Comparison of ENCODE assay signal across 29 mouse cellular contexts in genomic region chr9:22017208-22017825, GRCm38 (mm10). TPM values are rescaled to one million over a fixed set of nuclear protein-coding genes. Genes with fewer than 3 reads are reported as not detected.
DNase-seq lines count a peak whose midpoint lies in the region; ATAC-seq and TF ChIP-seq lines count a peak whose summit lies in the region.
"Had no signal": no experiment of that assay in that cellular context is flagged by ENCODE, and none has a peak within 500 bp of the region (broad histone marks: within the 10 kb centered on the region; RNA-seq: fewer than 3 reads in every experiment).

No protein-coding gene starts in this region.

- TF ChIP-seq POLR2A in liver, adult 2 months (IDR thresholded peaks at IDR 0.05; ENCODE audit: extremely low read depth, insufficient read depth, low read length), result no peak

- H3K9ac ChIP-seq in liver, adult 2 months (ENCODE audit: low read depth, low read length), result no peak overlapping the region
- H3K9ac ChIP-seq in liver, embryonic 11.5 days (ENCODE audit: low read depth, low read length), result no peak overlapping the region
- H3K9ac ChIP-seq in liver, postnatal 0 days (replicated peaks), result no peak overlapping the region
- H3K9ac ChIP-seq: hindbrain, embryonic 14.5 days; kidney, embryonic 15.5 days had no signal

- no peak for ATAC-seq in liver, embryonic 11.5 days (replicated peaks; ENCODE audit: low FRiP score)
- peak; percentile 92 for ATAC-seq in liver, postnatal 0 days
- ATAC-seq: activated CD4-positive, CD25-positive, alpha-beta regulatory T cell, adult 4 months; CD4-positive, CD25-positive, alpha-beta regulatory T cell, adult 4 months; forebrain, embryonic 16.5 days; intestine, embryonic 16.5 days; midbrain, embryonic 16.5 days had no signal

- no peak overlapping the region for H3K27ac ChIP-seq in liver, adult 2 months (replicated peaks; ENCODE audit: insufficient read depth, low read depth, low read length)
- no peak overlapping the region for H3K27ac ChIP-seq in liver, embryonic 11.5 days (ENCODE audit: low read depth, low read length)
- no peak overlapping the region for H3K27ac ChIP-seq in liver, postnatal 0 days (ENCODE audit: low read depth)
- no peak overlapping the region for H3K27ac ChIP-seq in forebrain, embryonic 10.5 days
- H3K27ac ChIP-seq: heart, embryonic 10.5 days; hindbrain, embryonic 14.5 days; kidney, embryonic 15.5 days had no signal

- H3K4me3 ChIP-seq in liver, adult 2 months (ENCODE audit: insufficient read depth, low read depth, low read length), result no peak overlapping the region
- no peak overlapping the region for H3K4me3 ChIP-seq in liver, embryonic 11.5 days (ENCODE audit: low read depth, low read length)
- no peak overlapping the region for H3K4me3 ChIP-seq in liver, postnatal 0 days (ENCODE audit: low read depth, low read length)
- H3K4me3 ChIP-seq in forebrain, embryonic 10.5 days, result no peak overlapping the region
- H3K4me3 ChIP-seq: heart, embryonic 10.5 days; kidney, embryonic 15.5 days had no signal

- H3K4me2 ChIP-seq in liver, embryonic 11.5 days, result no peak overlapping the region
- H3K4me2 ChIP-seq in liver, postnatal 0 days (ENCODE audit: low read depth, low read length), result no peak overlapping the region
- H3K4me2 ChIP-seq: hindbrain, embryonic 14.5 days; kidney, embryonic 15.5 days had no signal

- no peaks in the 10 kb centered on the region; the same call in 1 of the 2 replicates for H3K4me1 ChIP-seq in liver, adult 2 months (ENCODE audit: control insufficient read depth, insufficient read depth, low read length)
- no peaks in the 10 kb centered on the region; the same call in 1 of the 2 replicates for H3K4me1 ChIP-seq in liver, embryonic 11.5 days (replicated peaks; ENCODE audit: control insufficient read depth, insufficient read depth, low read length)
- no peaks in the 10 kb centered on the region for H3K4me1 ChIP-seq in liver, postnatal 0 days (ENCODE audit: insufficient read depth)
- peaks cover 21% of the 10 kb centered on the region for H3K4me1 ChIP-seq in forebrain, embryonic 10.5 days
- H3K4me1 ChIP-seq: heart, embryonic 10.5 days had no signal

- TF ChIP-seq CTCF in liver, adult 2 months (IDR thresholded peaks at IDR 0.05; ENCODE audit: low read depth, low read length), result no peak
- no peak for TF ChIP-seq CTCF in liver, postnatal 0 days (IDR thresholded peaks at IDR 0.05; ENCODE audit: low read depth)

- WGBS in liver, adult 2 months, result 34% methylated on average over 7 of the region's 7 CpGs
- WGBS in liver, embryonic 11.5 days, result 73% methylated on average over 7 of the region's 7 CpGs
- WGBS in liver, postnatal 0 days (ENCODE audit: insufficient replicate concordance), result 57% methylated on average over 7 of the region's 7 CpGs
- 83% methylated on average over 7 of the region's 7 CpGs for WGBS in forebrain, embryonic 10.5 days

- peak; percentile 77 for DNase-seq in cerebellum, adult 11-12 months
- DNase-seq in cerebellum, adult 11 months, result no peak
- peak; percentile 18 for DNase-seq in liver, adult 2 months (ENCODE audit: extremely low read depth, low read depth, low spot score)
- no peak for DNase-seq in liver, embryonic 11.5 days (ENCODE audit: low spot score)
- peak; percentile 64 to 74 for DNase-seq in cerebellum, postnatal 25 days
- DNase-seq in liver, postnatal 0 days, result peak; percentile 52
- DNase-seq in forebrain, embryonic 10.5 days (ENCODE audit: extremely low spot score, low spot score), result no peak
- DNase-seq in layer of hippocampus, adult 18-20 months (ENCODE audit: low spot score in 2 of 2), result no peak
- DNase-seq: adrenal gland, postnatal 14 days; lung, adult 18-20 months; right cerebral cortex, postnatal 14 days; spleen, adult 18-20 months; thymus, postnatal 36 days had no signal

- H3K27me3 ChIP-seq in liver, adult 2 months (ENCODE audit: control insufficient read depth, insufficient read depth, low read length), result no peaks in the 10 kb centered on the region
- no peaks in the 10 kb centered on the region for H3K27me3 ChIP-seq in liver, embryonic 11.5 days (replicated peaks; ENCODE audit: control insufficient read depth, insufficient read depth, low read length)
- H3K27me3 ChIP-seq in liver, postnatal 0 days (ENCODE audit: insufficient read depth, low read length), result no peaks in the 10 kb centered on the region
- no peaks in the 10 kb centered on the region for H3K27me3 ChIP-seq in forebrain, embryonic 10.5 days (ENCODE audit: poor library complexity, severe bottlenecking)
- H3K27me3 ChIP-seq: kidney, embryonic 15.5 days had no signal

- no peaks in the 10 kb centered on the region; the same call in 1 of the 2 replicates for H3K36me3 ChIP-seq in liver, adult 2 months (ENCODE audit: control insufficient read depth, insufficient read depth, low read length)
- H3K36me3 ChIP-seq in liver, embryonic 11.5 days (ENCODE audit: control insufficient read depth, insufficient read depth, low read length), result peaks cover 15% of the 10 kb centered on the region
- H3K36me3 ChIP-seq in liver, postnatal 0 days (replicated peaks; ENCODE audit: insufficient read depth, low read length), result peaks cover 18% of the 10 kb centered on the region
- H3K36me3 ChIP-seq in forebrain, embryonic 10.5 days (replicated peaks), result peaks cover 57% of the 10 kb centered on the region

- H3K79me2 ChIP-seq in liver, adult 2 months (ENCODE audit: control insufficient read depth, insufficient read depth, low read length), result no peaks in the 10 kb centered on the region

- no peaks in the 10 kb centered on the region for H3K9me3 ChIP-seq in liver, embryonic 11.5 days (ENCODE audit: control insufficient read depth, low read length)
- no peaks in the 10 kb centered on the region for H3K9me3 ChIP-seq in liver, postnatal 0 days (ENCODE audit: low read length)
- no peaks in the 10 kb centered on the region for H3K9me3 ChIP-seq in forebrain, embryonic 10.5 days
- H3K9me3 ChIP-seq: heart, embryonic 10.5 days; kidney, embryonic 15.5 days had no signal

- TF ChIP-seq EP300 in liver, postnatal 0 days (IDR thresholded peaks at IDR 0.05; ENCODE audit: low read depth), result no peak

RNA-seq across cellular contexts. Expression of gene Prkcsh, which starts 14.7 kb away (rescaled TPM):
- total RNA-seq in liver, adult 2 months (2014; rRNA removed), result 60.0 and 63.6 TPM in 2 replicates
- polyA plus RNA-seq in liver, adult 2 months (2012; rRNA removed), result 95.5 and 99.3 TPM in 2 replicates
- 89.4 and 89.5 TPM in 2 replicates for polyA plus RNA-seq in liver, embryonic 11.5 days (2014; fragmentation: Nextera tagmentation; extraction: Ambion mirVana)
- polyA plus RNA-seq in liver, postnatal 0 days (2015; fragmentation: Nextera tagmentation; extraction: Ambion mirVana), result 47.0 and 47.6 TPM in 2 replicates
- 109 and 110 TPM in 2 replicates for polyA plus RNA-seq in forebrain, embryonic 10.5 days (2016; fragmentation: Nextera tagmentation; extraction: Ambion mirVana)
- total RNA-seq in layer of hippocampus, adult 18-20 months (2021), result 100 to 1,000 TPM; 106 to 115 TPM

RNA-seq across cellular contexts. Expression of gene Ccdc151, which starts 14.9 kb away (rescaled TPM):
- 0.34 and 0.46 TPM in 2 replicates for total RNA-seq in liver, adult 2 months (2014; rRNA removed)
- polyA plus RNA-seq in liver, adult 2 months (2012; rRNA removed), result 0.59 and 0.76 TPM in 2 replicates
- polyA plus RNA-seq in liver, embryonic 11.5 days (2014; fragmentation: Nextera tagmentation; extraction: Ambion mirVana), result 0.23 and 0.29 TPM in 2 replicates
- not detected in 2 replicates for polyA plus RNA-seq in liver, postnatal 0 days (2015; fragmentation: Nextera tagmentation; extraction: Ambion mirVana)
- 4.6 and 5.0 TPM in 2 replicates for polyA plus RNA-seq in forebrain, embryonic 10.5 days (2016; fragmentation: Nextera tagmentation; extraction: Ambion mirVana)
- total RNA-seq in layer of hippocampus, adult 18-20 months (2021), result 1 to 10 TPM; 8.6 to 8.9 TPM
- total RNA-seq: gastrocnemius, adult 18-20 months; megakaryocyte-erythroid progenitor cell, adult 5-6 weeks; neutrophil, adult 5-6 weeks had no signal
- polyA plus RNA-seq: activated CD4-positive, CD25-positive, alpha-beta regulatory T cell, adult 4 months; CD4-positive, CD25-positive, alpha-beta regulatory T cell, adult 4 months had no signal

RNA-seq across cellular contexts. Expression of gene Rgl3, which starts 28.1 kb away (rescaled TPM):
- total RNA-seq in liver, adult 2 months (2014; rRNA removed), result 5.0 and 5.9 TPM in 2 replicates
- polyA plus RNA-seq in liver, adult 2 months (2012; rRNA removed), result 41.8 and 44.2 TPM in 2 replicates
- polyA plus RNA-seq in liver, embryonic 11.5 days (2014; fragmentation: Nextera tagmentation; extraction: Ambion mirVana), result 0.34 and 0.55 TPM in 2 replicates
- 0.14 and 0.32 TPM in 2 replicates for polyA plus RNA-seq in liver, postnatal 0 days (2015; fragmentation: Nextera tagmentation; extraction: Ambion mirVana)
- 4.7 and 5.2 TPM in 2 replicates for polyA plus RNA-seq in forebrain, embryonic 10.5 days (2016; fragmentation: Nextera tagmentation; extraction: Ambion mirVana)
- total RNA-seq in layer of hippocampus, adult 18-20 months (2021), result 1 to 10 TPM; 2.2 to 2.6 TPM
- total RNA-seq: megakaryocyte-erythroid progenitor cell, adult 5-6 weeks; neutrophil, adult 5-6 weeks had no signal
- polyA plus RNA-seq: activated CD4-positive, CD25-positive, alpha-beta regulatory T cell, adult 4 months; CD4-positive, CD25-positive, alpha-beta regulatory T cell, adult 4 months had no signal

RNA-seq across cellular contexts. Expression of gene Elavl3, which starts 34.5 kb away (rescaled TPM):
- total RNA-seq in liver, adult 2 months (2014; rRNA removed), result not detected in 2 replicates
- not detected in 2 replicates for polyA plus RNA-seq in liver, adult 2 months (2012; rRNA removed)
- polyA plus RNA-seq in liver, embryonic 11.5 days (2014; fragmentation: Nextera tagmentation; extraction: Ambion mirVana), result 0.19 and 0.25 TPM in 2 replicates
- not detected in 2 replicates for polyA plus RNA-seq in liver, postnatal 0 days (2015; fragmentation: Nextera tagmentation; extraction: Ambion mirVana)
- 11.2 and 14.8 TPM in 2 replicates for polyA plus RNA-seq in forebrain, embryonic 10.5 days (2016; fragmentation: Nextera tagmentation; extraction: Ambion mirVana)
- total RNA-seq in layer of hippocampus, adult 18-20 months (2021), result 100 to 1,000 TPM; 168 to 172 TPM
- total RNA-seq: megakaryocyte-erythroid progenitor cell, adult 5-6 weeks; neutrophil, adult 5-6 weeks had no signal
- polyA plus RNA-seq: activated CD4-positive, CD25-positive, alpha-beta regulatory T cell, adult 4 months; heart, postnatal 0 days had no signal

RNA-seq across cellular contexts. Expression of gene Gm49318, which starts 53.7 kb away (rescaled TPM):
- not detected in 2 replicates for total RNA-seq in liver, adult 2 months (2014; rRNA removed)
- polyA plus RNA-seq in liver, adult 2 months (2012; rRNA removed), result not detected in 2 replicates
- polyA plus RNA-seq in liver, embryonic 11.5 days (2014; fragmentation: Nextera tagmentation; extraction: Ambion mirVana), result not detected in 2 replicates
- polyA plus RNA-seq in liver, postnatal 0 days (2015; fragmentation: Nextera tagmentation; extraction: Ambion mirVana), result not detected in 2 replicates
- not detected in 2 replicates for polyA plus RNA-seq in forebrain, embryonic 10.5 days (2016; fragmentation: Nextera tagmentation; extraction: Ambion mirVana)
- total RNA-seq in layer of hippocampus, adult 18-20 months (2021), result 1 to 10 TPM; 2.0 to 4.4 TPM
- total RNA-seq: adrenal gland, postnatal 14 days; ES-E14; gastrocnemius, adult 18-20 months; layer of hippocampus, adult 8-10 months; megakaryocyte-erythroid progenitor cell, adult 5-6 weeks; neutrophil, adult 5-6 weeks had no signal
- polyA plus RNA-seq: activated CD4-positive, CD25-positive, alpha-beta regulatory T cell, adult 4 months; CD4-positive, CD25-positive, alpha-beta regulatory T cell, adult 4 months; embryonic facial prominence, embryonic 11.5 days; forebrain, embryonic 16.5 days; gonadal fat pad, adult 2 months; heart, embryonic 10.5 days; heart, postnatal 0 days; hindbrain, embryonic 14.5 days; intestine, embryonic 16.5 days; kidney, embryonic 15.5 days; midbrain, embryonic 16.5 days had no signal

Comparison
In these comparisons a context has a peak if more than half of its experiments do, and no peak if none do; other contexts are left out.
1. DNase-seq: peak in cerebellum, adult 11-12 months (single experiment), liver, adult 2 months (single experiment), cerebellum, postnatal 25 days (2 of 2) and liver, postnatal 0 days (single experiment); none in cerebellum, adult 11 months (single experiment), liver, embryonic 11.5 days (single experiment), forebrain, embryonic 10.5 days (single experiment) and layer of hippocampus, adult 18-20 months (0 of 2).